In genomic region chr17:46033607-46034006, GRCm38 (mm10) we compare ENCODE assay signal across 9 mouse cellular contexts. TPM values are rescaled to one million over a fixed set of nuclear protein-coding genes. Genes with fewer than 3 reads are reported as not detected.
DNase-seq lines count a peak whose midpoint lies in the region; ATAC-seq and TF ChIP-seq lines count a peak whose summit lies in the region.
"Had no signal": no experiment of that assay in that cellular context is flagged by ENCODE, and none has a peak within 500 bp of the region (broad histone marks: within the 10 kb centered on the region; RNA-seq: fewer than 3 reads in every experiment).

No protein-coding gene starts in this region.

- no peak overlapping the region for H3K4me2 ChIP-seq in forebrain, embryonic 13.5 days
- H3K4me2 ChIP-seq in forebrain, embryonic 11.5 days (ENCODE audit: low read depth, low read length, severe bottlenecking), result no peak overlapping the region
- H3K4me2 ChIP-seq in kidney, postnatal 0 days (ENCODE audit: low read length), result no peak overlapping the region
- H3K4me2 ChIP-seq in embryonic facial prominence, embryonic 12.5 days (replicated peaks), result peak overlapping the region; percentile 79; the same call in 1 of the 2 replicates
- peak overlapping the region; percentile 67; the same call in 1 of the 2 replicates for H3K4me2 ChIP-seq in limb, embryonic 14.5 days (replicated peaks; ENCODE audit: low read depth, low read length, severe bottlenecking)

- no peak for TF ChIP-seq CTCF in kidney, postnatal 0 days (IDR thresholded peaks at IDR 0.05; ENCODE audit: low read depth)

- no peaks in the 10 kb centered on the region for H3K36me3 ChIP-seq in forebrain, embryonic 13.5 days (ENCODE audit: poor library complexity, severe bottlenecking)
- H3K36me3 ChIP-seq in forebrain, embryonic 11.5 days (ENCODE audit: control insufficient read depth, insufficient read depth, low read length), result no peaks in the 10 kb centered on the region
- H3K36me3 ChIP-seq in kidney, postnatal 0 days (ENCODE audit: insufficient read depth, low read length), result no peaks in the 10 kb centered on the region
- no peaks in the 10 kb centered on the region for H3K36me3 ChIP-seq in embryonic facial prominence, embryonic 12.5 days
- no peaks in the 10 kb centered on the region for H3K36me3 ChIP-seq in limb, embryonic 14.5 days (ENCODE audit: control insufficient read depth, insufficient read depth, low read length)

- H3K4me3 ChIP-seq in forebrain, embryonic 13.5 days, result no peak overlapping the region
- H3K4me3 ChIP-seq in forebrain, embryonic 11.5 days (ENCODE audit: low read depth, low read length), result no peak overlapping the region
- H3K4me3 ChIP-seq in kidney, postnatal 0 days (replicated peaks; ENCODE audit: low read depth, low read length), result no peak overlapping the region
- no peak overlapping the region for H3K4me3 ChIP-seq in embryonic facial prominence, embryonic 12.5 days
- H3K4me3 ChIP-seq in limb, embryonic 14.5 days (replicated peaks; ENCODE audit: low read length), result no peak overlapping the region

- H3K27ac ChIP-seq in forebrain, embryonic 13.5 days, result no peak overlapping the region; the same call in 1 of the 2 replicates
- no peak overlapping the region for H3K27ac ChIP-seq in forebrain, embryonic 11.5 days (ENCODE audit: low read depth, low read length)
- H3K27ac ChIP-seq in kidney, postnatal 0 days, result no peak overlapping the region
- no peak overlapping the region for H3K27ac ChIP-seq in embryonic facial prominence, embryonic 12.5 days
- H3K27ac ChIP-seq in limb, embryonic 14.5 days (replicated peaks; ENCODE audit: low read depth, low read length), result no peak overlapping the region
- H3K27ac ChIP-seq: macrophage had no signal

- TF ChIP-seq POLR2A in limb, embryonic 14.5 days (IDR thresholded peaks at IDR 0.05; ENCODE audit: borderline replicate concordance, extremely low read depth, insufficient read depth, insufficient read length), result no peak

- H3K9me3 ChIP-seq in forebrain, embryonic 13.5 days (replicated peaks), result no peaks in the 10 kb centered on the region
- no peaks in the 10 kb centered on the region for H3K9me3 ChIP-seq in forebrain, embryonic 11.5 days (ENCODE audit: control insufficient read depth, low read length)
- H3K9me3 ChIP-seq in kidney, postnatal 0 days (replicated peaks; ENCODE audit: low read length), result no peaks in the 10 kb centered on the region
- no peaks in the 10 kb centered on the region for H3K9me3 ChIP-seq in embryonic facial prominence, embryonic 12.5 days
- no peaks in the 10 kb centered on the region for H3K9me3 ChIP-seq in limb, embryonic 14.5 days (ENCODE audit: control insufficient read depth, low read length)

- H3K9ac ChIP-seq in forebrain, embryonic 13.5 days, result peak overlapping the region; percentile 40; the same call in 1 of the 2 replicates
- H3K9ac ChIP-seq in forebrain, embryonic 11.5 days (ENCODE audit: low read length), result no peak overlapping the region
- no peak overlapping the region for H3K9ac ChIP-seq in kidney, postnatal 0 days (ENCODE audit: low read depth, low read length)
- H3K9ac ChIP-seq in embryonic facial prominence, embryonic 12.5 days, result no peak overlapping the region
- H3K9ac ChIP-seq in limb, embryonic 14.5 days (ENCODE audit: low read depth, low read length, severe bottlenecking), result 0 out of 2 replicates have a peak overlapping the region, but pooled peaks have one; percentile 21

- peaks cover 27% of the 10 kb centered on the region for H3K4me1 ChIP-seq in forebrain, embryonic 13.5 days
- H3K4me1 ChIP-seq in forebrain, embryonic 11.5 days (replicated peaks; ENCODE audit: control insufficient read depth, insufficient read depth, low read length), result peaks cover 19% of the 10 kb centered on the region
- H3K4me1 ChIP-seq in kidney, postnatal 0 days (replicated peaks; ENCODE audit: insufficient read depth, low read length), result peaks cover 11% of the 10 kb centered on the region
- H3K4me1 ChIP-seq in embryonic facial prominence, embryonic 12.5 days, result peaks cover 25% of the 10 kb centered on the region
- H3K4me1 ChIP-seq in limb, embryonic 14.5 days (ENCODE audit: control insufficient read depth, insufficient read depth, low read length), result peaks cover 24% of the 10 kb centered on the region

- H3K27me3 ChIP-seq in forebrain, embryonic 13.5 days, result peaks cover 5% of the 10 kb centered on the region; the same call in 1 of the 2 replicates
- H3K27me3 ChIP-seq in forebrain, embryonic 11.5 days (ENCODE audit: control insufficient read depth, insufficient read depth, low read length), result no peaks in the 10 kb centered on the region; the same call in 1 of the 2 replicates
- no peaks in the 10 kb centered on the region for H3K27me3 ChIP-seq in kidney, postnatal 0 days (ENCODE audit: insufficient read depth, low read length)
- H3K27me3 ChIP-seq in embryonic facial prominence, embryonic 12.5 days, result no peaks in the 10 kb centered on the region
- no peaks in the 10 kb centered on the region for H3K27me3 ChIP-seq in limb, embryonic 14.5 days (ENCODE audit: control insufficient read depth, insufficient read depth, low read length)

- no peak for DNase-seq in forebrain, embryonic 11.5 days (ENCODE audit: low spot score)
- DNase-seq in kidney, postnatal 0 days (ENCODE audit: low spot score), result peak; percentile 48
- DNase-seq in kidney, adult 18-20 months, result no peak
- DNase-seq in limb, embryonic 14.5 days (ENCODE audit: low spot score), result no peak
- no peak for DNase-seq in layer of hippocampus, postnatal 25 days (ENCODE audit: extremely low spot score in 1 of 2, low spot score in 1 of 2)
- no peak for DNase-seq in gastrocnemius, postnatal 36 days

- WGBS in forebrain, embryonic 13.5 days, result 27% methylated on average over 2 of the region's 2 CpGs
- WGBS in forebrain, embryonic 11.5 days, result 27% methylated on average over 2 of the region's 2 CpGs
- 18% methylated on average over 2 of the region's 2 CpGs for WGBS in kidney, postnatal 0 days
- WGBS in embryonic facial prominence, embryonic 12.5 days, result 20% methylated on average over 2 of the region's 2 CpGs
- WGBS in limb, embryonic 14.5 days, result 18% methylated on average over 2 of the region's 2 CpGs

- intact Hi-C loops in gastrocnemius, postnatal 36 days (cut with DNase I), result loop anchor here (1.0 kb wide), 1 partner anchor 303 kb away; no protein-coding TSS in a partner anchor

- ATAC-seq in forebrain, embryonic 13.5 days, result no peak
- ATAC-seq in forebrain, embryonic 11.5 days (replicated peaks; ENCODE audit: low FRiP score), result no peak
- no peak for ATAC-seq in kidney, postnatal 0 days (replicated peaks; ENCODE audit: low FRiP score, low read depth)
- no peak for ATAC-seq in embryonic facial prominence, embryonic 12.5 days (ENCODE audit: insufficient number of reproducible peaks, insufficient read depth, low FRiP score, low TSS enrichment)
- ATAC-seq in limb, embryonic 14.5 days (ENCODE audit: low FRiP score, low read depth), result no peak

RNA-seq across cellular contexts. Expression of gene Vegfa, which starts 1.4 kb away (rescaled TPM):
- 2.7 and 3.7 TPM in 2 replicates for polyA plus RNA-seq in forebrain, embryonic 13.5 days (2015; fragmentation: Nextera tagmentation; extraction: Ambion mirVana)
- polyA plus RNA-seq in forebrain, embryonic 11.5 days (2014; fragmentation: Nextera tagmentation; extraction: Ambion mirVana), result 2.9 and 3.3 TPM in 2 replicates
- polyA plus RNA-seq in kidney, postnatal 0 days (2015; fragmentation: Nextera tagmentation; extraction: Ambion mirVana), result 6.3 TPM in 2 replicates
- 5.2 and 6.7 TPM in 2 replicates for polyA plus RNA-seq in embryonic facial prominence, embryonic 12.5 days (2016; fragmentation: Nextera tagmentation; extraction: Ambion mirVana)
- polyA plus RNA-seq in limb, embryonic 14.5 days (2012; rRNA removed), result 306 and 353 TPM in 2 replicates
- 5.3 and 6.0 TPM in 2 replicates for polyA plus RNA-seq in limb, embryonic 14.5 days (2014; fragmentation: Nextera tagmentation; extraction: Ambion mirVana)
- 10 to 100 TPM; 56.3 to 62.8 TPM for total RNA-seq in layer of hippocampus, postnatal 25 days (2021)
- total RNA-seq in gastrocnemius, postnatal 36 days (2021), result 100 to 1,000 TPM; 137 to 152 TPM

Comparison
In these comparisons a context has a peak if more than half of its experiments do, and no peak if none do; other contexts are left out.
1. H3K9ac ChIP-seq: peak in forebrain, embryonic 13.5 days (single experiment) and limb, embryonic 14.5 days (single experiment); none in forebrain, embryonic 11.5 days (single experiment), kidney, postnatal 0 days (single experiment) and embryonic facial prominence, embryonic 12.5 days (single experiment).
2. H3K4me2 ChIP-seq: peak in embryonic facial prominence, embryonic 12.5 days (single experiment) and limb, embryonic 14.5 days (single experiment); none in forebrain, embryonic 13.5 days (single experiment), forebrain, embryonic 11.5 days (single experiment) and kidney, postnatal 0 days (single experiment).